Mouse (Mus musculus): ENCODE results near the gene Sstr1. TPM values are rescaled to one million over a fixed set of nuclear protein-coding genes. Genes with fewer than 3 reads are reported as not detected.

Gene Sstr1
- polyA plus RNA-seq, 1 experiment from 2014 or later: 9.6 TPM

GRCm38 (mm10) chr12:58232489-58232888 lies 20.9 kb downstream of the Sstr1 start:
- H3K27me3 ChIP-seq: no peaks in the 10 kb centered on the region
- no peak overlapping the region for H3K9ac ChIP-seq
- H3K9me3 ChIP-seq: no peaks in the 10 kb centered on the region
- WGBS: 79% methylated on average over 2 of the region's 2 CpGs
- no peak overlapping the region for H3K4me2 ChIP-seq
- no peaks in the 10 kb centered on the region for H3K36me3 ChIP-seq
- no peak overlapping the region for H3K4me3 ChIP-seq
- no peaks in the 10 kb centered on the region for H3K4me1 ChIP-seq (replicated peaks)
- H3K27ac ChIP-seq (replicated peaks): no peak overlapping the region
- no peak for ATAC-seq (ENCODE audit: low read depth)

GRCm38 (mm10) chr12:58251901-58252300 lies 40.3 kb downstream of the Sstr1 start:
- Histone ChIP-seq H3K4me1 (replicated peaks) (no peaks in the 10 kb centered on the region), H3K36me3 (no peaks in the 10 kb centered on the region), H3K4me2 (no peak overlapping the region), H3K4me3 (no peak overlapping the region), H3K9me3 (no peaks in the 10 kb centered on the region), H3K27ac (replicated peaks) (no peak overlapping the region), H3K27me3 (no peaks in the 10 kb centered on the region), H3K9ac (no peak overlapping the region)
- ATAC-seq (ENCODE audit: low read depth): no peak
- 90% methylated on average over 1 of the region's 1 CpGs for WGBS

Other genes with a start within 250 kb of the Sstr1 start
- gene Clec14a, start 57.5 kb downstream of the Sstr1 start, polyA plus RNA-seq (2015; fragmentation: Nextera tagmentation; extraction: Ambion mirVana): 6.7 and 7.2 TPM in 2 replicates

Measured in neural tube, embryonic 13.5 days (tissue).